Mouse (Mus musculus): Measurements from ENCODE around the gene Ccdc85b.

DNA sequence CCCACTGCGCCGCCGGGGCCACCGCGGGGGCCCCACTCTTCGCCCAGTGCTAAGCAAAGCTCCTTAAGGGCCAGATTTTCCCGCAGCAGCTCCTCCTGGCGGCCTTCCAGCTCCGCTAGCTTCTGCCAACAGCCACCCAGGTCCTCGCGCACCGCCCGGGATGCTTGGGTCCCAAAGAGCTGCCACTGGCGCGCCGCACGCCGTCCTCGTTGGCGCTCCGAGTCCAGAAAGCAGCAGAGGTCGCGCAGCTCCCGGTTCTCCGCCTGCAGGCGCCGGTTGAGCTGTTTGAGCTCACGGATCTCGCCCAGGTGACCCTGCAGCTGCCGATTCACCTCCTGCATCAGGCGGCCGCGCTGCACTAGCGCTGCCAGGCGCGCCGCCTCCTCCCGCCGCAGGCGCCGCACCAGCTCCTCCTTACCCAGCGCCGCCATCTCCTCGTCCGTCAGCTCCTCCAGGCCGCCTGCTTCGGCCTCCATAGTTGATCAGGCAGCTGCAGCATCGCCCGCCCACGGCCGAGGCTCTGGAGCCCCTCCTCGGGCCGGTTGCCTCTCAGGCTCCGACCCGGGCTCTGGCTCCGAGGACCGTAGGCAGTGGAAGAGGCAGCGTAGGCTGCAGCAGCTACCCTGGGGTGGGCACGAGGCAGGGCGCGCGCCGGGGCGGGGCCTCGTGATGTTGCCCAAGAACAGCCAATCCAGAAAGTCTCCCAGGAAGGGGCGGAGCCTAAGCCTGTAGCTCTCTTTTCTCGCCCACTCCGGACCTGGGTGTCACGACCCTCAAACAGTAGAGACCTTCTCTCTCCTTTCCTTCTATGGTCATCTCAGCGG, 560 bp downstream of the Ccdc85b start:
- TF ChIP-seq POLR2A (IDR thresholded peaks at IDR 0.05; ENCODE audit: insufficient read depth, low read length) (peak; percentile 85), CTCF (IDR thresholded peaks at IDR 0.05; ENCODE audit: low read depth, low read length) (no peak), EP300 (IDR thresholded peaks at IDR 0.05; ENCODE audit: insufficient read depth, low read depth, low read length) (no peak)

Measured in ES-Bruce4 (cell line).